Comparison of ENCODE assay signal across 17 mouse cellular contexts in the genomic region with DNA sequence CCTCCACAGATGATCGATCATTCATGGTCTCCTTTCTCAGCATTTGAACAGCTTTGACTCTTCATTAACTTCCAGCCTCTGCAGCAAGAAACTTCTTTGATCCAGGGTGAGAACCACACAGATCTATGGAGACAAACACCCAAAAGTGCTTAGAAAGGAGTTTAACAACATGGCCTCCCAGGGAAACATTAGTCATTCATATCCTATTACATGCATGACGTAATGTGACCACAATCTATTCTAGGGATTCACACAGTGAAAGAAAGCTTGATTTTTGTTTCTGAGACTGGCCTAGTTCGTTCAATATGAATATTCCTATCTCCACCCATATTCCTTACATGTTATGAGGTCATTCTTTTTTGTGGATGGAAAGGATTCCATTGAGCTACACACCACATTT. TPM values are rescaled to one million over a fixed set of nuclear protein-coding genes. Genes with fewer than 3 reads are reported as not detected.
"Had no signal": no experiment of that assay in that cellular context is flagged by ENCODE, and none has a peak within 500 bp of the region (broad histone marks: within the 10 kb centered on the region; RNA-seq: fewer than 3 reads in every experiment).

No protein-coding gene starts in this region.

- H3K27me3 ChIP-seq: limb, embryonic 15.5 days; liver, embryonic 12.5 days; stomach, embryonic 15.5 days had no signal

- H3K4me3 ChIP-seq: limb, embryonic 15.5 days; liver, embryonic 12.5 days; midbrain, embryonic 12.5 days; stomach, embryonic 15.5 days had no signal

- H3K36me3 ChIP-seq: limb, embryonic 15.5 days; liver, embryonic 12.5 days; midbrain, embryonic 12.5 days; stomach, embryonic 15.5 days had no signal

- DNase-seq: kidney, postnatal 25 days; layer of hippocampus, postnatal 36 days; lung, embryonic 14.5 days; lung, postnatal 10 days; right cerebral cortex, postnatal 14 days; thymus, adult 2 months; thymus, postnatal 25 days had no signal

RNA-seq across cellular contexts. Expression of gene Ankrd36, which starts 3.9 kb away (rescaled TPM):
- total RNA-seq: layer of hippocampus, postnatal 36 days; left cerebral cortex, adult 8-10 months; left cerebral cortex, postnatal 25 days had no signal
- polyA plus RNA-seq: kidney, embryonic 16.5 days; limb, embryonic 11.5 days; limb, embryonic 15.5 days; lung, embryonic 14.5 days; midbrain, embryonic 16.5 days; neural tube, embryonic 14.5 days; thymus, adult 2 months had no signal
